ENCODE assay signal across 12 mouse cellular contexts in the genomic region with DNA sequence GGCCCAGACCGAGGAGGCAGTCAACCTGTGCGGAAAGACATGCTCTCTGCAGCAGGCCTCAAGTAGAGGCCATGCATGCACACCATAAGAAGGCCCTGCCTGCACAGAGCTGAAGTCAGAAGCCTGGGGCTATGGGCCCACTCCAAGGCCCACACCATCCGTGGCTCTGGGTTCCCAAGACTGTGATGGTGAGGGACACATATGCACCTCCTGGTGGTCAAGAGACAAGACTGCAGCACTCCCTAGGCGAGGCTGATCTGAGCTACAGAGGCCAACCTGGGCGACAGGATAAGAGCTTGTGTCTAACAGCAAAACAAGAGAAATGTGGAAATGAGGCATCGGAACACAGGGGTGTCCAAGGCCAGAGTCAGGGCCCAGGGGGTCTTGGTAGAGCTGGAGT. TPM values are rescaled to one million over a fixed set of nuclear protein-coding genes. Genes with fewer than 3 reads are reported as not detected.
A peak's percentile ranks its signal among the peaks of the same experiment; 100 is the strongest.
DNase-seq lines count a peak whose midpoint lies in the region; ATAC-seq and TF ChIP-seq lines count a peak whose summit lies in the region.
"Had no signal": no experiment of that assay in that cellular context is flagged by ENCODE, and none has a peak within 500 bp of the region (broad histone marks: within the 10 kb centered on the region; RNA-seq: fewer than 3 reads in every experiment).

No protein-coding gene starts in this region.

- no peak overlapping the region for H3K4me3 ChIP-seq in kidney, postnatal 0 days (replicated peaks; ENCODE audit: low read depth, low read length)
- 0 out of 2 replicates have a peak overlapping the region, but pooled peaks have one; percentile 17 for H3K4me3 ChIP-seq in E14TG2a.4 (replicated peaks; ENCODE audit: low read length)
- no peak overlapping the region for H3K4me3 ChIP-seq in kidney, embryonic 14.5 days (ENCODE audit: low read length)
- H3K4me3 ChIP-seq: forebrain, embryonic 15.5 days; megakaryocyte, embryonic 14.5 days had no signal

- no peaks in the 10 kb centered on the region for H3K27me3 ChIP-seq in kidney, postnatal 0 days (ENCODE audit: insufficient read depth, low read length)
- no peaks in the 10 kb centered on the region for H3K27me3 ChIP-seq in E14TG2a.4 (ENCODE audit: insufficient read depth, low read length)
- no peaks in the 10 kb centered on the region for H3K27me3 ChIP-seq in kidney, embryonic 14.5 days (ENCODE audit: control insufficient read depth, insufficient read depth, low read length)
- H3K27me3 ChIP-seq: forebrain, embryonic 15.5 days; megakaryocyte, embryonic 14.5 days had no signal

- intact Hi-C loops in gastrocnemius, postnatal 36 days (cut with DNase I) = loop anchor here (10.0 kb wide), 1 partner anchor 68 kb away; no protein-coding TSS in a partner anchor

- H3K4me2 ChIP-seq in kidney, postnatal 0 days (ENCODE audit: low read length) = no peak overlapping the region
- no peak overlapping the region for H3K4me2 ChIP-seq in kidney, embryonic 14.5 days (replicated peaks; ENCODE audit: low read depth, low read length)
- H3K4me2 ChIP-seq: forebrain, embryonic 15.5 days had no signal

- H3K4me1 ChIP-seq in kidney, postnatal 0 days (replicated peaks; ENCODE audit: insufficient read depth, low read length) = peaks cover 4% of the 10 kb centered on the region; the same call in 1 of the 2 replicates
- peaks cover 71% of the 10 kb centered on the region for H3K4me1 ChIP-seq in E14TG2a.4 (replicated peaks; ENCODE audit: low read depth, low read length)
- no peaks in the 10 kb centered on the region for H3K4me1 ChIP-seq in kidney, embryonic 14.5 days (ENCODE audit: control insufficient read depth, insufficient read depth, low read length)

- H3K9ac ChIP-seq in kidney, postnatal 0 days (ENCODE audit: low read depth, low read length) = no peak overlapping the region
- H3K9ac ChIP-seq in kidney, embryonic 14.5 days (ENCODE audit: low read depth, low read length) = no peak overlapping the region
- H3K9ac ChIP-seq: forebrain, embryonic 15.5 days had no signal

- 64% methylated on average over 6 of the region's 6 CpGs for WGBS in kidney, postnatal 0 days
- 71% methylated on average over 6 of the region's 6 CpGs for WGBS in kidney, embryonic 14.5 days

- no peaks in the 10 kb centered on the region for H3K9me3 ChIP-seq in kidney, postnatal 0 days (replicated peaks; ENCODE audit: low read length)
- H3K9me3 ChIP-seq in E14TG2a.4 (ENCODE audit: low read length) = no peaks in the 10 kb centered on the region
- no peaks in the 10 kb centered on the region for H3K9me3 ChIP-seq in kidney, embryonic 14.5 days (ENCODE audit: control insufficient read depth, low read length)
- H3K9me3 ChIP-seq: forebrain, embryonic 15.5 days; megakaryocyte, embryonic 14.5 days had no signal

- 0 out of 2 replicates have a peak, but pooled peaks cover 9% of the 10 kb centered on the region for H3K36me3 ChIP-seq in kidney, postnatal 0 days (ENCODE audit: insufficient read depth, low read length)
- peaks cover 59% of the 10 kb centered on the region for H3K36me3 ChIP-seq in E14TG2a.4 (ENCODE audit: insufficient read depth, low read length)
- H3K36me3 ChIP-seq in kidney, embryonic 14.5 days (ENCODE audit: control insufficient read depth, insufficient read depth, low read length) = peaks cover 15% of the 10 kb centered on the region; the same call in 1 of the 2 replicates

- no peak for ATAC-seq in kidney, postnatal 0 days (replicated peaks; ENCODE audit: low FRiP score, low read depth)
- peak; percentile 50 for ATAC-seq in megakaryocyte progenitor cell, adult 5-6 weeks (replicated peaks; ENCODE audit: poor library complexity)
- ATAC-seq in kidney, embryonic 14.5 days (ENCODE audit: low FRiP score, low TSS enrichment) = no peak
- ATAC-seq: forebrain, embryonic 15.5 days had no signal

- no peak for DNase-seq in kidney, postnatal 0 days (ENCODE audit: low spot score)
- DNase-seq in kidney, adult 18-20 months = no peak
- DNase-seq in embryo, embryonic 10.5 days (ENCODE audit: low spot score) = peak; percentile 29
- no peak for DNase-seq in layer of hippocampus, adult 9-11 months
- no peak for DNase-seq in gastrocnemius, postnatal 36 days
- DNase-seq: cerebellum, postnatal 14 days; heart, postnatal 36 days had no signal

- H3K27ac ChIP-seq in kidney, postnatal 0 days = no peak overlapping the region
- H3K27ac ChIP-seq in kidney, embryonic 14.5 days (ENCODE audit: low read depth, low read length) = no peak overlapping the region
- H3K27ac ChIP-seq: forebrain, embryonic 15.5 days had no signal

- TF ChIP-seq CTCF in kidney, postnatal 0 days (IDR thresholded peaks at IDR 0.05; ENCODE audit: low read depth) = peak; percentile 61
- TF ChIP-seq CTCF in E14TG2a.4 (conservative IDR thresholded peaks at IDR 0.05; ENCODE audit: low read length) = peak; percentile 76

RNA-seq across cellular contexts. Expression of a gene that starts 3.5 kb away (rescaled TPM):
- polyA plus RNA-seq in kidney, postnatal 0 days (2015; fragmentation: Nextera tagmentation; extraction: Ambion mirVana) = 16.7 and 17.0 TPM in 2 replicates
- 27.6 and 32.8 TPM in 2 replicates for total RNA-seq in megakaryocyte progenitor cell, adult 5-6 weeks (2015)
- total RNA-seq in megakaryocyte progenitor cell, adult 5-6 weeks (2017) = 39.6 and 41.2 TPM in 2 replicates
- total RNA-seq in gastrocnemius, postnatal 36 days (2021) = 10 to 100 TPM; 13.8 to 14.2 TPM
- polyA plus RNA-seq in kidney, embryonic 14.5 days (2014; fragmentation: Nextera tagmentation; extraction: Ambion mirVana) = 22.8 and 23.8 TPM in 2 replicates

RNA-seq across cellular contexts. Expression of a gene that starts 8.3 kb away (rescaled TPM):
- polyA plus RNA-seq in kidney, postnatal 0 days (2015; fragmentation: Nextera tagmentation; extraction: Ambion mirVana) = 36.3 and 36.9 TPM in 2 replicates
- 30.3 and 31.5 TPM in 2 replicates for total RNA-seq in megakaryocyte progenitor cell, adult 5-6 weeks (2015)
- total RNA-seq in megakaryocyte progenitor cell, adult 5-6 weeks (2017) = 41.7 and 52.5 TPM in 2 replicates
- 10 to 100 TPM; 12.0 to 15.0 TPM for total RNA-seq in gastrocnemius, postnatal 36 days (2021)
- 35.7 and 40.7 TPM in 2 replicates for polyA plus RNA-seq in kidney, embryonic 14.5 days (2014; fragmentation: Nextera tagmentation; extraction: Ambion mirVana)

RNA-seq across cellular contexts. Expression of a gene that starts 49.8 kb away (rescaled TPM):
- polyA plus RNA-seq in kidney, postnatal 0 days (2015; fragmentation: Nextera tagmentation; extraction: Ambion mirVana) = 111 and 115 TPM in 2 replicates
- 59.8 and 65.7 TPM in 2 replicates for total RNA-seq in megakaryocyte progenitor cell, adult 5-6 weeks (2015)
- total RNA-seq in megakaryocyte progenitor cell, adult 5-6 weeks (2017) = 70.6 and 72.5 TPM in 2 replicates
- total RNA-seq in gastrocnemius, postnatal 36 days (2021) = 10 to 100 TPM; 25.2 to 27.7 TPM
- 116 TPM in 2 replicates for polyA plus RNA-seq in kidney, embryonic 14.5 days (2014; fragmentation: Nextera tagmentation; extraction: Ambion mirVana)
